Mouse (Mus musculus): ENCODE measurements at regions not wholly inside any gene's neighbourhood (a gene's known extent, or its start where the extent isn't known, plus 50 kb on each side); places are given as distances from the start of the nearest gene placed in this dataset.

DNA sequence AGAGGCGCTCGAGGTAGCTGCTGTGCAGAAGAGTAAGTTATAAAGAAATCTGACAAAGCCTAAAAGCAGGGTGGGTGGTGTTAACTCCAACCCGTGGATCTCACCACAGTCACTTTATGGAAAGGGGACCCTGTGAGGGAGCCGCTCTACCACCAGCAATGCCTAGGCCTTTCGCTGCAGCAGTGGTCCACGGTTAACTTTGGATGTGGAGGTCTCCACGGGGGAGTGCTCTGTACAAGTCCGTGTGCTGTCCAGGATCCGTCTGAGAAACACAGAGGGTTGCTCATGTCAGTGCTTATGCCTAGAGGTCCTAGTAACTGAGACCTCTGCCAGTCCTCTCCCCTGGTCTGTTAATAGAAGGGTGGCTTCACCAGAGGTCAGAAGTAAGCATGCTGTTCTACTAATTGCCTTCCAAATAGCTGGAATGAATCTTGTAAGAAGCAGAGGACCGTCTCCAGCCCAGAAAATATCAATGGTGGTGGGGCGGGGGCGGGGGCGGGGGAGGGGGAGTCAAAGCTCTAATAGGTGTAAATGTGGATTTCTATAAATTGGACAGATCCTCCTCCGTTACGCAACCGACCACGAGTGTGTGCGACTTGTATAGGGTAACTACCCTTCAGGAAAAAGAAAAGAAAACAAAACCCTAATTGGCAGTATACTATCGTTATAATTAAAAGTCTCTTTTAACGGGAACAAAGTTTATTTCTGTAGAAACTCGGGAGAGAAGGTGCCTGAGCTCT lies 153.5 kb downstream of the Gm45692 start:
- Histone ChIP-seq H3K9me3 (replicated peaks; ENCODE audit: control insufficient read depth, low read length) (no peaks in the 10 kb centered on the region), H3K4me2 (ENCODE audit: low read depth, low read length) (no peak overlapping the region), H3K4me1 (ENCODE audit: control insufficient read depth, insufficient read depth, low read length) (peaks cover 7% of the 10 kb centered on the region; the same call in 1 of the 2 replicates), H3K36me3 (replicated peaks; ENCODE audit: control insufficient read depth, insufficient read depth, low read depth, low read length) (no peaks in the 10 kb centered on the region), H3K9ac (replicated peaks; ENCODE audit: low read length) (no peak overlapping the region), H3K4me3 (ENCODE audit: low read depth, low read length) (no peak overlapping the region), H3K27me3 (ENCODE audit: control insufficient read depth, insufficient read depth, low read length) (no peaks in the 10 kb centered on the region), H3K27ac (replicated peaks; ENCODE audit: low read depth, low read length) (no peak overlapping the region; the same call in 1 of the 2 replicates)
- 26% methylated on average over 21 of the region's 21 CpGs for WGBS
- ATAC-seq (replicated peaks; ENCODE audit: insufficient number of reproducible peaks, low FRiP score, low TSS enrichment, low read depth) (no peak), DNase-seq (ENCODE audit: low spot score) (no peak)

GRCm38 (mm10) chr8:26273415-26273760 lies 154.1 kb downstream of the Gm45692 start:
- H3K4me3 ChIP-seq (ENCODE audit: low read depth, low read length) = no peak overlapping the region

GRCm38 (mm10) chr8:26273792-26274191 lies 154.5 kb downstream of the Gm45692 start:
- Histone ChIP-seq H3K4me3 (ENCODE audit: low read depth, low read length) (no peak overlapping the region), H3K9ac (replicated peaks; ENCODE audit: low read length) (no peak overlapping the region), H3K27ac (replicated peaks; ENCODE audit: low read depth, low read length) (no peak overlapping the region), H3K9me3 (replicated peaks; ENCODE audit: control insufficient read depth, low read length) (no peaks in the 10 kb centered on the region), H3K4me2 (ENCODE audit: low read depth, low read length) (no peak overlapping the region), H3K4me1 (ENCODE audit: control insufficient read depth, insufficient read depth, low read length) (peaks cover 7% of the 10 kb centered on the region; the same call in 1 of the 2 replicates), H3K27me3 (ENCODE audit: control insufficient read depth, insufficient read depth, low read length) (no peaks in the 10 kb centered on the region), H3K36me3 (replicated peaks; ENCODE audit: control insufficient read depth, insufficient read depth, low read depth, low read length) (no peaks in the 10 kb centered on the region)
- WGBS = 45% methylated on average over 5 of the region's 5 CpGs
- DNase-seq (ENCODE audit: low spot score) (no peak), ATAC-seq (replicated peaks; ENCODE audit: insufficient number of reproducible peaks, low FRiP score, low TSS enrichment, low read depth) (no peak)

More at GRCm38 (mm10) chr8:26273415-26273760, 154.1 kb downstream of the Gm45692 start:
- H3K27me3 ChIP-seq (ENCODE audit: control insufficient read depth, insufficient read depth, low read length) = no peaks in the 10 kb centered on the region
- H3K9ac ChIP-seq (replicated peaks; ENCODE audit: low read length) = no peak overlapping the region
- H3K4me1 ChIP-seq (ENCODE audit: control insufficient read depth, insufficient read depth, low read length) = peaks cover 7% of the 10 kb centered on the region; the same call in 1 of the 2 replicates
- no peak overlapping the region for H3K4me2 ChIP-seq (ENCODE audit: low read depth, low read length)
- H3K9me3 ChIP-seq (replicated peaks; ENCODE audit: control insufficient read depth, low read length) = no peaks in the 10 kb centered on the region
- ATAC-seq (replicated peaks; ENCODE audit: insufficient number of reproducible peaks, low FRiP score, low TSS enrichment, low read depth) = peak; percentile 74; the same call in 1 of the 2 replicates
- H3K36me3 ChIP-seq (replicated peaks; ENCODE audit: control insufficient read depth, insufficient read depth, low read depth, low read length) = no peaks in the 10 kb centered on the region
- DNase-seq (ENCODE audit: low spot score) = peak; percentile 69
- no peak overlapping the region; the same call in 1 of the 2 replicates for H3K27ac ChIP-seq (replicated peaks; ENCODE audit: low read depth, low read length)
- 1% methylated on average over 12 of the region's 12 CpGs for WGBS

DNA sequence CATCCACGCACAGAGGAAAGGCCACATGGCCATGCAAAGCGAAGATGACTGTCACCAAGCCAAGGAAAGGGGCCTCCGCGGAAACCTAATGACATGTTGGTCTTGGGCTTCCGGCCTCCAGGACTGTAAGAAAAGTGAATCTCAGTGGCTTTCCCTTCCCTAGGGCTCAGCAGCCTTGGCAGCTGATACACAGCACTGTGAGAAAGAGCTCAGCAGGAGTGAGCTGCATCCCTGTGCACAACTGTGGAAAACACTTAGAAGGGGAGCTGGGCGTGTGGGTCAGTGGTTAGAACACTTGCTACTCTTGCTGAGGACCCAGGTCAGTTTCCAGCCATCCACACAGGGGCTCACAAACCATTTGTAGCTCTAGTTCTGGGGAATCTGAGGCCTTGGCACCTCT lies 155.1 kb downstream of the Gm45692 start:
- no peak overlapping the region for H3K27ac ChIP-seq (replicated peaks; ENCODE audit: low read depth, low read length)
- no peak for ATAC-seq (replicated peaks; ENCODE audit: insufficient number of reproducible peaks, low FRiP score, low TSS enrichment, low read depth)

GRCm38 (mm10) chr8:26282156-26282935 lies 163.0 kb downstream of the Gm45692 start:
- Histone ChIP-seq H3K27me3 (ENCODE audit: control insufficient read depth, insufficient read depth, low read length) (no peaks in the 10 kb centered on the region), H3K27ac (replicated peaks; ENCODE audit: low read depth, low read length) (no peak overlapping the region), H3K9me3 (replicated peaks; ENCODE audit: control insufficient read depth, low read length) (no peaks in the 10 kb centered on the region), H3K36me3 (replicated peaks; ENCODE audit: control insufficient read depth, insufficient read depth, low read depth, low read length) (no peaks in the 10 kb centered on the region), H3K4me3 (ENCODE audit: low read depth, low read length) (no peak overlapping the region), H3K4me2 (ENCODE audit: low read depth, low read length) (no peak overlapping the region), H3K4me1 (ENCODE audit: control insufficient read depth, insufficient read depth, low read length) (no peaks in the 10 kb centered on the region; the same call in 1 of the 2 replicates), H3K9ac (replicated peaks; ENCODE audit: low read length) (no peak overlapping the region)
- ATAC-seq (replicated peaks; ENCODE audit: insufficient number of reproducible peaks, low FRiP score, low TSS enrichment, low read depth) = no peak
- no peak for DNase-seq (ENCODE audit: low spot score)
- WGBS = 68% methylated on average over 11 of the region's 11 CpGs

More for the DNA sequence above, 155.1 kb downstream of the Gm45692 start:
- H3K4me1 ChIP-seq (ENCODE audit: control insufficient read depth, insufficient read depth, low read length) = peaks cover 7% of the 10 kb centered on the region; the same call in 1 of the 2 replicates
- no peak for DNase-seq (ENCODE audit: low spot score)
- no peak overlapping the region for H3K9ac ChIP-seq (replicated peaks; ENCODE audit: low read length)
- WGBS = 93% methylated on average over 6 of the region's 6 CpGs
- no peaks in the 10 kb centered on the region for H3K27me3 ChIP-seq (ENCODE audit: control insufficient read depth, insufficient read depth, low read length)
- H3K4me3 ChIP-seq (ENCODE audit: low read depth, low read length) = no peak overlapping the region
- H3K9me3 ChIP-seq (replicated peaks; ENCODE audit: control insufficient read depth, low read length) = no peaks in the 10 kb centered on the region
- H3K36me3 ChIP-seq (replicated peaks; ENCODE audit: control insufficient read depth, insufficient read depth, low read depth, low read length) = no peaks in the 10 kb centered on the region
- H3K4me2 ChIP-seq (ENCODE audit: low read depth, low read length) = no peak overlapping the region

GRCm38 (mm10) chr8:26283957-26284356 lies 164.6 kb downstream of the Gm45692 start:
- peak; percentile 76 for DNase-seq (ENCODE audit: low spot score)
- 28% methylated on average over 2 of the region's 2 CpGs for WGBS
- peak; percentile 85 for ATAC-seq (replicated peaks; ENCODE audit: insufficient number of reproducible peaks, low FRiP score, low TSS enrichment, low read depth)

GRCm38 (mm10) chr8:26287665-26288064 lies 168.3 kb downstream of the Gm45692 start:
- Histone ChIP-seq H3K27ac (replicated peaks; ENCODE audit: low read depth, low read length) (0 out of 2 replicates have a peak overlapping the region, but pooled peaks have one; percentile 16), H3K4me2 (ENCODE audit: low read depth, low read length) (no peak overlapping the region), H3K36me3 (replicated peaks; ENCODE audit: control insufficient read depth, insufficient read depth, low read depth, low read length) (no peaks in the 10 kb centered on the region), H3K4me1 (ENCODE audit: control insufficient read depth, insufficient read depth, low read length) (no peaks in the 10 kb centered on the region), H3K9ac (replicated peaks; ENCODE audit: low read length) (no peak overlapping the region), H3K9me3 (replicated peaks; ENCODE audit: control insufficient read depth, low read length) (no peaks in the 10 kb centered on the region), H3K4me3 (ENCODE audit: low read depth, low read length) (no peak overlapping the region), H3K27me3 (ENCODE audit: control insufficient read depth, insufficient read depth, low read length) (no peaks in the 10 kb centered on the region)
- ATAC-seq (replicated peaks; ENCODE audit: insufficient number of reproducible peaks, low FRiP score, low TSS enrichment, low read depth) (peak; percentile 18; the same call in 1 of the 2 replicates), DNase-seq (ENCODE audit: low spot score) (no peak)
- WGBS = 23% methylated on average over 6 of the region's 6 CpGs

More at GRCm38 (mm10) chr8:26283957-26284356, 164.6 kb downstream of the Gm45692 start:
- H3K27ac ChIP-seq (replicated peaks; ENCODE audit: low read depth, low read length) = 0 out of 2 replicates have a peak overlapping the region, but pooled peaks have one; percentile 47
- no peaks in the 10 kb centered on the region; the same call in 1 of the 2 replicates for H3K4me1 ChIP-seq (ENCODE audit: control insufficient read depth, insufficient read depth, low read length)
- H3K9ac ChIP-seq (replicated peaks; ENCODE audit: low read length) = no peak overlapping the region
- no peaks in the 10 kb centered on the region for H3K27me3 ChIP-seq (ENCODE audit: control insufficient read depth, insufficient read depth, low read length)
- no peaks in the 10 kb centered on the region for H3K9me3 ChIP-seq (replicated peaks; ENCODE audit: control insufficient read depth, low read length)
- H3K4me2 ChIP-seq (ENCODE audit: low read depth, low read length) = no peak overlapping the region
- H3K4me3 ChIP-seq (ENCODE audit: low read depth, low read length) = no peak overlapping the region
- H3K36me3 ChIP-seq (replicated peaks; ENCODE audit: control insufficient read depth, insufficient read depth, low read depth, low read length) = no peaks in the 10 kb centered on the region

GRCm38 (mm10) chr8:26288163-26288562 lies 168.8 kb downstream of the Gm45692 start:
- WGBS = 76% methylated on average over 4 of the region's 4 CpGs
- ATAC-seq (replicated peaks; ENCODE audit: insufficient number of reproducible peaks, low FRiP score, low TSS enrichment, low read depth) = no peak
- no peak overlapping the region for H3K4me2 ChIP-seq (ENCODE audit: low read depth, low read length)
- H3K27me3 ChIP-seq (ENCODE audit: control insufficient read depth, insufficient read depth, low read length) = no peaks in the 10 kb centered on the region
- H3K27ac ChIP-seq (replicated peaks; ENCODE audit: low read depth, low read length) = no peak overlapping the region
- DNase-seq (ENCODE audit: low spot score) = no peak
- no peaks in the 10 kb centered on the region for H3K9me3 ChIP-seq (replicated peaks; ENCODE audit: control insufficient read depth, low read length)
- H3K9ac ChIP-seq (replicated peaks; ENCODE audit: low read length) = no peak overlapping the region
- no peaks in the 10 kb centered on the region for H3K36me3 ChIP-seq (replicated peaks; ENCODE audit: control insufficient read depth, insufficient read depth, low read depth, low read length)
- no peaks in the 10 kb centered on the region for H3K4me1 ChIP-seq (ENCODE audit: control insufficient read depth, insufficient read depth, low read length)
- no peak overlapping the region for H3K4me3 ChIP-seq (ENCODE audit: low read depth, low read length)

All from embryonic facial prominence, embryonic 11.5 days (tissue).